Mouse (Mus musculus) midbrain, postnatal 0 days (tissue): ENCODE results near the gene Helb. TPM values are rescaled to one million over a fixed set of nuclear protein-coding genes. Genes with fewer than 3 reads are reported as not detected.

Experiments used
- ATAC-seq: fragments of 200-750 bp; cut with Nextera tagmentation; 2 replicates; pipeline ENCODE4 v1.8.0; 2017; ENCODE audit warnings: moderate number of reproducible peaks, mild to moderate bottlenecking, moderate TSS enrichment, moderate library complexity; ENCODE audit not compliant: low FRiP score
- DNase-seq: peaks from one replicate; pipeline ENCODE4 v3.0.0-alpha.2; 2015; ENCODE audit warnings: low spot score
- H3K27ac ChIP-seq: fragments of 300-500 bp; sonication (generic); 2 replicates; pipeline ENCODE4 v1.5.1; 2014; ENCODE audit warnings: low read depth, mild to moderate bottlenecking, low read length, mixed read lengths
- H3K27me3 ChIP-seq: fragments of 300-500 bp; sonication (generic); 2 replicates; pipeline ENCODE4 v1.6.1; 2014; ENCODE audit warnings: low read length, control low read depth, mixed read lengths; ENCODE audit not compliant: insufficient read depth
- H3K36me3 ChIP-seq: fragments of 300-500 bp; sonication (generic); 2 replicates; pipeline ENCODE4 v1.6.1; 2014; ENCODE audit warnings: low read length, control low read depth, mixed read lengths; ENCODE audit not compliant: insufficient read depth
- H3K4me1 ChIP-seq: fragments of 300-500 bp; sonication (generic); 2 replicates; pipeline ENCODE4 v1.6.1; 2014; ENCODE audit warnings: mild to moderate bottlenecking, control low read depth, antibody characterized with exemption, low read length, mixed read lengths; ENCODE audit not compliant: insufficient read depth
- H3K4me2 ChIP-seq: fragments of 300-500 bp; sonication (generic); 2 replicates; pipeline ENCODE4 v1.6.1; 2014; ENCODE audit warnings: low read depth, mild to moderate bottlenecking, low read length, mixed read lengths; ENCODE audit not compliant: poor library complexity, severe bottlenecking
- H3K4me3 ChIP-seq: fragments of 300-500 bp; sonication (generic); 2 replicates; pipeline ENCODE4 v1.5.1; 2014; ENCODE audit warnings: low read depth, mild to moderate bottlenecking, low read length, moderate library complexity
- H3K9ac ChIP-seq: fragments of 300-500 bp; sonication (generic); replicated peaks from 2 replicates; pipeline ENCODE4 v1.6.1; 2014; ENCODE audit warnings: mild to moderate bottlenecking, low read length, moderate library complexity, mixed read lengths; ENCODE audit not compliant: poor library complexity, severe bottlenecking
- H3K9me3 ChIP-seq: fragments of 300-500 bp; sonication (generic); 2 replicates; pipeline ENCODE4 v1.6.1; 2016; ENCODE audit warnings: low read length, control low read depth
- CTCF ChIP-seq: IDR thresholded peaks from 2 replicates; pipeline ENCODE4 v1.5.1; 2016; ENCODE audit warnings: antibody characterized with exemption, mild to moderate bottlenecking
- WGBS: fragments of 180-500 bp; shearing (Covaris S2); extraction: QIAGEN DNeasy Blood & Tissue Kit; methylation state at CpG from one replicate; pipeline ENCODE4 v1.1.7; 2014; 5-methylcytosine and 5-hydroxymethylcytosine counted together
- polyA plus RNA-seq: library from polyadenylated mRNA; unstranded; fragments of >200 nt; fragmentation: Nextera tagmentation; extraction: Ambion mirVana; gene quantifications from 2 replicates; pipeline ENCODE4 v1.2.1, GENCODE M21; 2015
- total RNA-seq: library from RNA; depleted of rRNA; stranded (reverse); fragments of >200 nt; gene quantifications from 2 replicates; pipeline ENCODE4 v1.2.3, GENCODE M21; 2014; rRNA removed

Helb gene
- total and polyA plus RNA-seq, 2 experiments from 2014 or later, result 1.5 to 4.2 TPM

DNA sequence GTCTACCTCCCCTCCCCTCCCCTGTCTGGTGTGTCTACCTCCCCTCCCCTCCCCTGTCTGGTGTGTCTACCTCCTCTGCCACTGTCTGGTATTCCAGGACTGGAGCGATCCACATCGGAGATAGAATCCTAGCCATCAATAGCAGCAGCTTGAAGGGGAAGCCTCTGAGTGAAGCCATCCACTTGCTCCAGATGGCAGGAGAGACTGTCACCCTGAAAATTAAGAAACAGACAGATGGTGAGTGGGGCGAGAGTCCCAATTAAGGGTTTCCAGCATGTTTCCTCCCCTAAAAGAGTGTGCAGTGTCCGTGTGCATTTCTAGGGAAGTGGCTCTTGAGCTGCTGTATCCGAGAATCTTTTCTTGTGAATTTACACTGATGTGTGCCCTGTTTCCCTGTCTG, 74.6 kb downstream of the Helb start:
- H3K4me2 ChIP-seq, result no peak overlapping the region
- H3K27ac ChIP-seq, result no peak overlapping the region
- H3K27me3 ChIP-seq, result no peaks in the 10 kb centered on the region
- ATAC-seq, result no peak
- H3K4me3 ChIP-seq, result no peak overlapping the region
- H3K9me3 ChIP-seq, result no peaks in the 10 kb centered on the region
- H3K9ac ChIP-seq, result no peak overlapping the region
- peaks cover 7% of the 10 kb centered on the region; the same call in 1 of the 2 replicates for H3K4me1 ChIP-seq
- H3K36me3 ChIP-seq, result peaks cover 6% of the 10 kb centered on the region; the same call in 1 of the 2 replicates
- peak; percentile 47 for DNase-seq
- TF ChIP-seq CTCF, result no peak
- WGBS, result 90% methylated on average over 5 of the region's 5 CpGs

DNA sequence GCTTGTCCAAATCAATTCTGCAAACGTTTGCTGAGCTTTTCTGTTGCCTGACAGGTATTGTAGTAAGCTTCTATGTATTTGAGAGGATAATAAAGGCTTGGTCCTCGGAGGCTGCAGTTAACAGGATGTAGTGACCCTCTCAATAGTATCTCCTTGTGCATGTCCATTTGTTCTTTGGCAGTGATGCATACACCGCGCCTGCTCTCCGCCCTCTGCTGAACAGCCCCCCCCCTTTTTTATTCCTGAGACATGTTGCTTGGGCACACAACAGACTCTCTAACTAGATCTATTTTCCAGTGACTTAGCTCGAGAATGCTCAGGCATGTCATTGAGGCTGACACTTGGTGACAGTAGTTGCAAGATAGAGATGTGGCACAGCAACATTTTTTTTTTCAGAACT, 77.0 kb downstream of the Helb start:
- Histone ChIP-seq H3K4me1 (peaks cover 7% of the 10 kb centered on the region; the same call in 1 of the 2 replicates), H3K27ac (0 out of 2 replicates have a peak overlapping the region, but pooled peaks have one; percentile 32), H3K36me3 (peaks cover 6% of the 10 kb centered on the region; the same call in 1 of the 2 replicates), H3K9me3 (no peaks in the 10 kb centered on the region), H3K4me3 (no peak overlapping the region), H3K27me3 (no peaks in the 10 kb centered on the region), H3K9ac (0 out of 2 replicates have a peak overlapping the region, but pooled peaks have one; percentile 8), H3K4me2 (peak overlapping the region; percentile 36)
- 24% methylated on average over 6 of the region's 6 CpGs for WGBS
- TF ChIP-seq CTCF, result no peak
- DNase-seq (no peak), ATAC-seq (peak; percentile 58)

DNA sequence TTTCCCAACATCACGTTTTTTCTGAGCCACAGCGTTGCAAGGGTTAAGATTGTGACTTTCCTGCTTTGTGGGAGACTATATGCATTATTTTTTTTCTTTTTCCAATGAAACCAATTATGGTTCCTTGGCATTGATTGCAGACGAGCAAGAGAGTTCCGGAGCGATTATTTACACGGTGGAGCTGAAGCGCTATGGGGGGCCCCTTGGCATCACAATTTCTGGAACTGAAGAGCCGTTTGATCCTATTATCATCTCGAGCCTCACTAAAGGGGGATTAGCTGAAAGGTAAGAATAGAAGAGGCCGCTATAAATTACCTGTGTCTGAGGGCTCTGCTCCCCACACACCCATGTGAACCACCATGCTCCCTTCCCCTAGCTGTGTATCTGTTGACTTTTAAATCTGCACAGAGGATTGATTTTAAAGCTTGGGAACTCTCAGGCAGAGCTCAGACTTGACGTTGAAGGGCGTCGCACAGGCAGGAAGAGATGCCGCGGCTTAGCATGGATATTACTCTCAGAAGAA, 77.5 kb downstream of the Helb start:
- H3K27ac ChIP-seq, result peak overlapping the region; percentile 32; the same call in 1 of the 2 replicates
- peaks cover 6% of the 10 kb centered on the region; the same call in 1 of the 2 replicates for H3K36me3 ChIP-seq
- no peak overlapping the region for H3K4me3 ChIP-seq
- no peak for TF ChIP-seq CTCF
- H3K9me3 ChIP-seq, result no peaks in the 10 kb centered on the region
- H3K4me1 ChIP-seq, result peaks cover 7% of the 10 kb centered on the region; the same call in 1 of the 2 replicates
- H3K27me3 ChIP-seq, result no peaks in the 10 kb centered on the region
- 20% methylated on average over 15 of the region's 15 CpGs for WGBS
- H3K4me2 ChIP-seq, result peak overlapping the region; percentile 36
- DNase-seq (no peak), ATAC-seq (no peak)
- H3K9ac ChIP-seq, result 0 out of 2 replicates have a peak overlapping the region, but pooled peaks have one; percentile 8

DNA sequence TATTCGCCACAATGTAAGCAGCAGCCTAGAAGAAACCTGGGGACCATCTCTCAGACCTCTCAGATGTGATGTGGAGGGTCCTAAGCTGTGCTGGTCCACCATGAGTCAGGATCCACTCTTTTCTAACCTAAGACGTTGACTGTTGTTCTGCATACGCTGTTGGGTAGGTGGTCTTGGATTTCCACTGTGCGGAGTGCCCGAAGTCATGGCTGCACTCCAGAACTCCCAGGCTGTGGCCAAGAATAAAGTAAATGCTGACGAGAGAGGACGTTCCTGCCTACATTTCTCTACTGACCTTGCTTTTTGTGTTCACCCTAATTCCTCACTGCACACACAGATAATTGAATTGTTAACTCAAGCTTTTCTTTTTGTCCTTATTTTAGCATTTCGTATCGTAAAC, 78.9 kb downstream of the Helb start:
- no peak overlapping the region for H3K9ac ChIP-seq
- no peaks in the 10 kb centered on the region for H3K27me3 ChIP-seq
- H3K4me1 ChIP-seq, result peaks cover 7% of the 10 kb centered on the region; the same call in 1 of the 2 replicates
- peaks cover 6% of the 10 kb centered on the region; the same call in 1 of the 2 replicates for H3K36me3 ChIP-seq
- 57% methylated on average over 9 of the region's 9 CpGs for WGBS
- no peak for TF ChIP-seq CTCF
- no peak overlapping the region for H3K4me2 ChIP-seq
- no peaks in the 10 kb centered on the region for H3K9me3 ChIP-seq
- H3K4me3 ChIP-seq, result no peak overlapping the region
- no peak for ATAC-seq
- H3K27ac ChIP-seq, result no peak overlapping the region
- DNase-seq, result no peak

Other genes starting within 250 kb of the Helb start
- 40.5 and 70.6 TPM in 2 replicates for gene Tmbim4, start 88.6 kb upstream of the Helb start, total RNA-seq
- gene Tmbim4, start 88.6 kb upstream of the Helb start, polyA plus RNA-seq, result 109 and 115 TPM in 2 replicates
- gene Irak3, start 89.1 kb upstream of the Helb start, total RNA-seq, result 0.33 and 0.60 TPM in 2 replicates
- 0.17 and 0.19 TPM in 2 replicates for gene Irak3, start 89.1 kb upstream of the Helb start, polyA plus RNA-seq
- 4.0 and 6.2 TPM in 2 replicates for gene Llph, start 114.1 kb upstream of the Helb start, total RNA-seq
- 34.1 and 40.1 TPM in 2 replicates for gene Llph, start 114.1 kb upstream of the Helb start, polyA plus RNA-seq